Mouse (Mus musculus): ENCODE results near the gene Gm13057. TPM values are rescaled to one million over a fixed set of nuclear protein-coding genes. Genes with fewer than 3 reads are reported as not detected.
"Not testable (repeated sequence)": the region's sequence is repeated elsewhere in the genome, so short reads cannot be mapped to it uniquely, and the experiment has no call there.

The Gm13057 gene
- polyA plus RNA-seq (2014; fragmentation: Nextera tagmentation; extraction: Ambion mirVana), result not detected in 2 replicates

- not testable (repeated sequence) for H3K4me1 ChIP-seq (ENCODE audit: control insufficient read depth, insufficient read depth, low read length); H3K9ac ChIP-seq (replicated peaks; ENCODE audit: low read length); H3K4me2 ChIP-seq (ENCODE audit: low read length); H3K9me3 ChIP-seq (ENCODE audit: control insufficient read depth, low read length); H3K4me3 ChIP-seq (replicated peaks; ENCODE audit: low read depth, low read length); H3K27me3 ChIP-seq (ENCODE audit: control insufficient read depth, insufficient read depth, low read length); ATAC-seq (ENCODE audit: low FRiP score, low TSS enrichment); H3K36me3 ChIP-seq (ENCODE audit: control insufficient read depth, insufficient read depth, low read length); H3K27ac ChIP-seq (replicated peaks; ENCODE audit: low read depth, low read length); DNase-seq
- no CpG with 5 or more reads among the region's 3 CpGs for WGBS
Measured at GRCm38 (mm10) chr4:143551400-143551799, at the start of gene Gm13057, which contains the start of gene BC080695. Gene Gm13057, plus strand, starts transcription at chr4:143551709. Gene BC080695, plus strand, starts transcription at chr4:143551700.

GRCm38 (mm10) chr4:143511043-143511442, 40.5 kb upstream of the Gm13057 start, which contains the start of gene Gm13043:
Gene Gm13043, plus strand, starts transcription at chr4:143511343.
- 84% methylated on average over 3 of the region's 3 CpGs for WGBS
- Histone ChIP-seq H3K9ac (replicated peaks; ENCODE audit: low read length) (no peak within 1 kb of the TSS), H3K27me3 (ENCODE audit: control insufficient read depth, insufficient read depth, low read length) (no peaks in the 10 kb centered on the region), H3K4me3 (replicated peaks; ENCODE audit: low read depth, low read length) (no peak within 1 kb of the TSS), H3K4me2 (ENCODE audit: low read length) (no peak within 1 kb of the TSS), H3K9me3 (ENCODE audit: control insufficient read depth, low read length) (no peaks in the 10 kb centered on the region), H3K4me1 (ENCODE audit: control insufficient read depth, insufficient read depth, low read length) (no peaks in the 10 kb centered on the region), H3K36me3 (ENCODE audit: control insufficient read depth, insufficient read depth, low read length) (no peaks in the 10 kb centered on the region), H3K27ac (replicated peaks; ENCODE audit: low read depth, low read length) (no peak within 1 kb of the TSS)
- no peak for ATAC-seq (ENCODE audit: low FRiP score, low TSS enrichment)
- no peak for DNase-seq

- DNase-seq; H3K4me1 ChIP-seq (ENCODE audit: control insufficient read depth, insufficient read depth, low read length); H3K36me3 ChIP-seq (ENCODE audit: control insufficient read depth, insufficient read depth, low read length); H3K4me2 ChIP-seq (ENCODE audit: low read length); ATAC-seq (ENCODE audit: low FRiP score, low TSS enrichment); H3K27ac ChIP-seq (replicated peaks; ENCODE audit: low read depth, low read length); H3K4me3 ChIP-seq (replicated peaks; ENCODE audit: low read depth, low read length); H3K27me3 ChIP-seq (ENCODE audit: control insufficient read depth, insufficient read depth, low read length); H3K9me3 ChIP-seq (ENCODE audit: control insufficient read depth, low read length); H3K9ac ChIP-seq (replicated peaks; ENCODE audit: low read length): not testable (repeated sequence)
- WGBS, result no CpG with 5 or more reads among the region's 3 CpGs
Measured at GRCm38 (mm10) chr4:143535654-143536053, 15.9 kb upstream of the Gm13057 start, which contains the start of gene Gm13040. Gene Gm13040, plus strand, starts transcription at chr4:143535954.

Other genes with a start within 250 kb of the Gm13057 start
- gene Lrrc38, start 202.0 kb upstream of the Gm13057 start, polyA plus RNA-seq (2014; fragmentation: Nextera tagmentation; extraction: Ambion mirVana), result 0.21 and 0.39 TPM in 2 replicates
- not detected in 2 replicates for gene Pramel1, start 157.3 kb upstream of the Gm13057 start, polyA plus RNA-seq (2014; fragmentation: Nextera tagmentation; extraction: Ambion mirVana)
- gene Pramef8, start 139.3 kb upstream of the Gm13057 start, polyA plus RNA-seq (2014; fragmentation: Nextera tagmentation; extraction: Ambion mirVana), result 14.2 and 22.4 TPM in 2 replicates
- not detected in 2 replicates for gene Oog4, start 101.4 kb upstream of the Gm13057 start, polyA plus RNA-seq (2014; fragmentation: Nextera tagmentation; extraction: Ambion mirVana)
- not detected in 2 replicates for gene Gm13043, start 40.4 kb upstream of the Gm13057 start, polyA plus RNA-seq (2014; fragmentation: Nextera tagmentation; extraction: Ambion mirVana)
- not detected in 2 replicates for gene Gm13040, start 15.8 kb upstream of the Gm13057 start, polyA plus RNA-seq (2014; fragmentation: Nextera tagmentation; extraction: Ambion mirVana)
- gene BC080695, start within 50 bp of the Gm13057 start, polyA plus RNA-seq (2014; fragmentation: Nextera tagmentation; extraction: Ambion mirVana), result not detected in 2 replicates
- gene Gm13083, start 63.3 kb downstream of the Gm13057 start, polyA plus RNA-seq (2014; fragmentation: Nextera tagmentation; extraction: Ambion mirVana), result not detected in 2 replicates
- gene Gm13088, start 105.5 kb downstream of the Gm13057 start, polyA plus RNA-seq (2014; fragmentation: Nextera tagmentation; extraction: Ambion mirVana), result not detected in 2 replicates
- gene Gm13089, start 151.0 kb downstream of the Gm13057 start, polyA plus RNA-seq (2014; fragmentation: Nextera tagmentation; extraction: Ambion mirVana), result not detected in 2 replicates
- not detected in 2 replicates for gene Gm13078, start 167.7 kb downstream of the Gm13057 start, polyA plus RNA-seq (2014; fragmentation: Nextera tagmentation; extraction: Ambion mirVana)
- not detected in 2 replicates for gene Gm13023, start 237.6 kb downstream of the Gm13057 start, polyA plus RNA-seq (2014; fragmentation: Nextera tagmentation; extraction: Ambion mirVana)